Mouse (Mus musculus) heart, postnatal 36 days (tissue): Measurements from ENCODE around the gene Fance. TPM values are rescaled to one million over a fixed set of nuclear protein-coding genes. Genes with fewer than 3 reads are reported as not detected.
"Not testable (repeated sequence)": the region's sequence is repeated elsewhere in the genome, so short reads cannot be mapped to it uniquely, and the experiment has no call there.

Source experiments
- DNase-seq, 2 experiments: peaks; one replicate each; pipeline ENCODE4 v3.0.0; 2021 to 2022
- intact Hi-C: fragments of 180-260 bp; cut with DNase I; formaldehyde crosslinking; loops from one replicate; pipeline ENCODE4 v1.15.1; 2025
- total RNA-seq, 2 experiments: library from RNA; stranded (reverse); gene quantifications; 2 replicates each; pipeline ENCODE4 v1.2.3; 2021

The Fance gene
- total RNA-seq, 2 experiments from 2014 or later, result 10.9 to 17.3 TPM

- intact Hi-C loops, result no loop called here
- DNase-seq, result no peak
Observed at GRCm38 (mm10) chr17:28344670-28345069, 31.4 kb downstream of the Fance start.

GRCm38 (mm10) chr17:28345271-28345721 is 32.0 kb downstream of the Fance start:
- intact Hi-C loops, result no loop called here
- DNase-seq, result no peak

GRCm38 (mm10) chr17:28345882-28346281 is 32.6 kb downstream of the Fance start:
- DNase-seq, result no peak
- intact Hi-C loops, result no loop called here

- intact Hi-C loops, result no loop called here
- DNase-seq, result no peak
Observed at GRCm38 (mm10) chr17:28347327-28347726, 34.0 kb downstream of the Fance start.

- intact Hi-C loops, result no loop called here
- DNase-seq, result no peak
Observed at GRCm38 (mm10) chr17:28348211-28348610, 34.9 kb downstream of the Fance start.

- DNase-seq, result no peak
- intact Hi-C loops, result no loop called here
Observed at GRCm38 (mm10) chr17:28349264-28349880, 36.1 kb downstream of the Fance start.

GRCm38 (mm10) chr17:28349901-28350465 is 36.7 kb downstream of the Fance start:
- intact Hi-C loops, result no loop called here
- DNase-seq, result peak in 1 of 2 experiments; percentile 79

- intact Hi-C loops, result no loop called here
- peak; percentile 73 to 83 for DNase-seq
Observed at GRCm38 (mm10) chr17:28350466-28351352, 37.4 kb downstream of the Fance start, which contains the start of gene Tead3. Gene Tead3, minus strand, starts transcription at chr17:28350817.

GRCm38 (mm10) chr17:28351353-28351890 is 38.1 kb downstream of the Fance start:
- intact Hi-C loops, result no loop called here
- DNase-seq, result no peak

- intact Hi-C loops, result no loop called here
Observed at GRCm38 (mm10) chr17:28352018-28352417, 38.7 kb downstream of the Fance start.

GRCm38 (mm10) chr17:28355871-28356270 is 42.6 kb downstream of the Fance start:
- no peak for DNase-seq
- intact Hi-C loops, result no loop called here

More at GRCm38 (mm10) chr17:28352018-28352417, 38.7 kb downstream of the Fance start:
- DNase-seq, result no peak

GRCm38 (mm10) chr17:28358576-28359261 is 45.4 kb downstream of the Fance start:
- intact Hi-C loops, DNase-seq: not testable (repeated sequence)

GRCm38 (mm10) chr17:28360531-28361277 is 47.4 kb downstream of the Fance start:
- no peak for DNase-seq
- intact Hi-C loops, result no loop called here

GRCm38 (mm10) chr17:28361921-28362652 is 48.8 kb downstream of the Fance start:
- intact Hi-C loops, result no loop called here
- no peak for DNase-seq

GRCm38 (mm10) chr17:28362653-28363292 is 49.5 kb downstream of the Fance start:
- no peak for DNase-seq
- intact Hi-C loops, result no loop called here

GRCm38 (mm10) chr17:28363507-28363906 is 50.2 kb downstream of the Fance start:
- intact Hi-C loops, result no loop called here
- DNase-seq, result no peak

GRCm38 (mm10) chr17:28365122-28365521 is 51.8 kb downstream of the Fance start, which contains the start of gene Tulp1:
Gene Tulp1, minus strand, starts transcription at chr17:28365222.
- intact Hi-C loops, result loop anchor here (5.0 kb wide), 1 partner anchor 138 kb away; no protein-coding TSS in a partner anchor
- no peak for DNase-seq

- intact Hi-C loops, result loop anchor here (1.0 to 5.0 kb wide), 3 partner anchors 40 to 164 kb away; partner anchors contain the start of gene Rpl10a
- peak; percentile 83 to 90 for DNase-seq
Observed at GRCm38 (mm10) chr17:28368449-28368848, 55.1 kb downstream of the Fance start.
